Mouse (Mus musculus) forebrain, embryonic 11.5 days (tissue): ENCODE results near the gene Gm45902. TPM values are rescaled to one million over a fixed set of nuclear protein-coding genes. Genes with fewer than 3 reads are reported as not detected.

Experiments used
- ATAC-seq: fragments of 200-750 bp; cut with Nextera tagmentation; replicated peaks from 2 replicates; pipeline ENCODE4 v1.8.0; 2017; ENCODE audit warnings: moderate TSS enrichment; ENCODE audit not compliant: low FRiP score
- DNase-seq: peaks from one replicate; pipeline ENCODE4 v3.0.0-alpha.2; 2017; ENCODE audit warnings: low spot score
- H3K27ac ChIP-seq: fragments of 300-500 bp; sonication (generic); 2 replicates; pipeline ENCODE4 v1.5.1; 2014; ENCODE audit warnings: low read depth, low read length
- H3K27me3 ChIP-seq: fragments of 300-500 bp; sonication (generic); 2 replicates; pipeline ENCODE4 v1.6.1; 2014; ENCODE audit warnings: mild to moderate bottlenecking, low read length, mixed read lengths; ENCODE audit not compliant: control insufficient read depth, insufficient read depth
- H3K36me3 ChIP-seq: fragments of 300-500 bp; sonication (generic); 2 replicates; pipeline ENCODE4 v1.6.1; 2014; ENCODE audit warnings: mild to moderate bottlenecking, low read length, moderate library complexity, mixed read lengths; ENCODE audit not compliant: control insufficient read depth, insufficient read depth
- H3K4me1 ChIP-seq: fragments of 300-500 bp; sonication (generic); replicated peaks from 2 replicates; pipeline ENCODE4 v1.6.1; 2014; ENCODE audit warnings: low read length, mixed read lengths; ENCODE audit not compliant: control insufficient read depth, insufficient read depth
- H3K4me2 ChIP-seq: fragments of 300-500 bp; sonication (generic); 2 replicates; pipeline ENCODE4 v1.6.1; 2014; ENCODE audit warnings: low read depth, mild to moderate bottlenecking, low read length, moderate library complexity, mixed read lengths; ENCODE audit not compliant: severe bottlenecking
- H3K4me3 ChIP-seq: fragments of 300-500 bp; sonication (generic); 2 replicates; pipeline ENCODE4 v1.5.1; 2014; ENCODE audit warnings: low read depth, low read length
- H3K9ac ChIP-seq: fragments of 300-500 bp; sonication (generic); 2 replicates; pipeline ENCODE4 v1.6.1; 2014; ENCODE audit warnings: low read length
- H3K9me3 ChIP-seq: fragments of 300-500 bp; sonication (generic); 2 replicates; pipeline ENCODE4 v1.6.1; 2016; ENCODE audit warnings: low read length, mixed read lengths; ENCODE audit not compliant: control insufficient read depth
- WGBS: fragments of 180-500 bp; shearing (Covaris S2); extraction: QIAGEN DNeasy Blood & Tissue Kit; methylation state at CpG from one replicate; pipeline ENCODE4 v1.1.7; 2014; 5-methylcytosine and 5-hydroxymethylcytosine counted together
- polyA plus RNA-seq: library from polyadenylated mRNA; unstranded; fragments of >200 nt; fragmentation: Nextera tagmentation; extraction: Ambion mirVana; gene quantifications from 2 replicates; pipeline ENCODE4 v1.2.1, GENCODE M21; 2014

The Gm45902 gene
- polyA plus RNA-seq: 9.3 and 10.1 TPM in 2 replicates

- under 1% methylated on average over 60 of the region's 60 CpGs for WGBS
- peak within 1 kb of the TSS; percentile 79 for H3K4me3 ChIP-seq
- ATAC-seq (peak; percentile 100), DNase-seq (peak; percentile 95)
- H3K9ac ChIP-seq: peak within 1 kb of the TSS; percentile 77
- H3K27me3 ChIP-seq: no peaks in the 10 kb centered on the region
- no peaks in the 10 kb centered on the region for H3K4me1 ChIP-seq
- peak within 1 kb of the TSS; percentile 37 for H3K27ac ChIP-seq
- no peaks in the 10 kb centered on the region for H3K9me3 ChIP-seq
- H3K36me3 ChIP-seq: peaks cover 2% of the 10 kb centered on the region; the same call in 1 of the 2 replicates
- H3K4me2 ChIP-seq: peak within 1 kb of the TSS; percentile 58
These were observed at the start of gene Gm45902, which contains the start of the genes Hspa14 and Cdnf for GRCm38 (mm10) chr2:3512552-3513454. Gene Gm45902, minus strand, starts transcription at chr2:3512790. Gene Hspa14, minus strand, starts transcription at chr2:3512814. Gene Cdnf, plus strand, starts transcription at chr2:3513030.

- H3K36me3 ChIP-seq: no peaks in the 10 kb centered on the region
- H3K4me1 ChIP-seq: no peaks in the 10 kb centered on the region
- H3K9me3 ChIP-seq: no peaks in the 10 kb centered on the region
- H3K9ac ChIP-seq: no peak overlapping the region
- DNase-seq (peak; percentile 63), ATAC-seq (no peak)
- H3K27ac ChIP-seq: no peak overlapping the region
- no peaks in the 10 kb centered on the region for H3K27me3 ChIP-seq
- no peak overlapping the region for H3K4me3 ChIP-seq
- WGBS: 3% methylated on average over 4 of the region's 4 CpGs
- H3K4me2 ChIP-seq: no peak overlapping the region
These were observed 34.0 kb upstream of the Gm45902 start for GRCm38 (mm10) chr2:3546588-3546987.

- Histone ChIP-seq H3K27me3 (no peaks in the 10 kb centered on the region), H3K27ac (no peak overlapping the region), H3K4me3 (no peak overlapping the region), H3K4me2 (no peak overlapping the region), H3K9me3 (no peaks in the 10 kb centered on the region), H3K4me1 (no peaks in the 10 kb centered on the region), H3K36me3 (no peaks in the 10 kb centered on the region), H3K9ac (no peak overlapping the region)
- ATAC-seq (no peak), DNase-seq (no peak)
- 83% methylated on average over 2 of the region's 2 CpGs for WGBS
These were observed 33.5 kb upstream of the Gm45902 start for GRCm38 (mm10) chr2:3546055-3546454.

GRCm38 (mm10) chr2:3541307-3542079 is 28.9 kb upstream of the Gm45902 start:
- no peaks in the 10 kb centered on the region for H3K9me3 ChIP-seq
- no peak overlapping the region for H3K4me2 ChIP-seq
- H3K9ac ChIP-seq: no peak overlapping the region
- ATAC-seq (no peak), DNase-seq (no peak)
- no peak overlapping the region for H3K4me3 ChIP-seq
- H3K27ac ChIP-seq: no peak overlapping the region
- no peaks in the 10 kb centered on the region for H3K4me1 ChIP-seq
- WGBS: 78% methylated on average over 9 of the region's 9 CpGs
- H3K27me3 ChIP-seq: no peaks in the 10 kb centered on the region
- no peaks in the 10 kb centered on the region for H3K36me3 ChIP-seq

DNA sequence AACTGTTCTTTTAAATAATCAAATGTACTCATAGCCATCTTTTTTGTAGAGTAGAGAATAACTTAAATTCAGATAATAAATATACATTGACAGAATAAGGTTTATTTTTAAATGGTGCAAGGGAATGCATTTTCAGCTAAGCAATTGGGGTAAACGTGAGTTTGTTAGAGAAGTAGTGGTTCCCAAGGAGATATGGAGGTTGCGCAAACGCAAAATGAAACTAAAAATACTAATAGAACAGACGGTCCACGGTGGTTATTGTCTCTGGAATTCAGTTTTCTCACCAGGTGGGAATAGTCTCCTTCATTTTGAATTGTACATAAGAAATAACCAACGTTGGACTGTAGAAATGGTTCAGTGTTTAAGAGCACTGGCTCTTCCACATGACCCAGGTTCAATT is 13.7 kb upstream of the Gm45902 start:
- no peak for ATAC-seq
- 84% methylated on average over 6 of the region's 6 CpGs for WGBS
- Histone ChIP-seq H3K4me2 (no peak overlapping the region), H3K9ac (no peak overlapping the region), H3K4me3 (no peak overlapping the region), H3K9me3 (no peaks in the 10 kb centered on the region), H3K36me3 (no peaks in the 10 kb centered on the region), H3K4me1 (no peaks in the 10 kb centered on the region), H3K27me3 (no peaks in the 10 kb centered on the region), H3K27ac (no peak overlapping the region)
- no peak for DNase-seq

- WGBS: 81% methylated on average over 4 of the region's 4 CpGs
- ATAC-seq: no peak
- no peak overlapping the region for H3K4me3 ChIP-seq
- H3K9ac ChIP-seq: no peak overlapping the region
- no peaks in the 10 kb centered on the region for H3K4me1 ChIP-seq
- H3K9me3 ChIP-seq: no peaks in the 10 kb centered on the region
- no peaks in the 10 kb centered on the region for H3K27me3 ChIP-seq
- no peak overlapping the region for H3K27ac ChIP-seq
- H3K36me3 ChIP-seq: no peaks in the 10 kb centered on the region
- no peak overlapping the region for H3K4me2 ChIP-seq
- no peak for DNase-seq
These were observed 10.0 kb upstream of the Gm45902 start for GRCm38 (mm10) chr2:3522558-3522957.

DNA sequence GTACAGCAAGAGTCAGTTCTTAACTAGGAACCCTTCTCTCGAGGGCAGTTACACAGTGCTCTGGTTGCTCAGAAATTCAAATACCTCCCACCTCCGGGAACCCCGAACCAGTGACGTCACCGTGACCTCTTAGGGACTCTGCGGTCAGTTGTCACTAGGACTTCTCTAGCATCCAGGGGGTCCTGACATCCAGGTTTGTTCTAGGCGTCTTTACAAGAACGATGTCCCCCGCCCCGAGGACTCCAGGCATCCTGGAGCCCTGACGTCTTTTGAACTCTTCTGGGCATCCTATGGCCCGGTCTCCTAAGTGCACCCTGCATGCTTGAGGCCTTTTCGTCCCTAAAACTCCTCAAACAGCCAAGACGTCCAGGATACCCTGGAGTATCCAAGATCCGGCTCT is 514 bp downstream of the Gm45902 start:
- Histone ChIP-seq H3K9me3 (no peaks in the 10 kb centered on the region), H3K9ac (peak overlapping the region; percentile 77), H3K4me3 (peak overlapping the region; percentile 79), H3K4me1 (no peaks in the 10 kb centered on the region), H3K4me2 (peak overlapping the region; percentile 58), H3K27me3 (no peaks in the 10 kb centered on the region), H3K27ac (peak overlapping the region; percentile 37; the same call in 1 of the 2 replicates), H3K36me3 (peaks cover 3% of the 10 kb centered on the region; the same call in 1 of the 2 replicates)
- WGBS: under 1% methylated on average over 15 of the region's 15 CpGs
- DNase-seq: no peak
- no peak; the same call in 1 of the 2 replicates for ATAC-seq

- 94% methylated on average over 5 of the region's 5 CpGs for WGBS
- Histone ChIP-seq H3K4me2 (no peak overlapping the region), H3K9me3 (no peaks in the 10 kb centered on the region), H3K27ac (no peak overlapping the region), H3K27me3 (no peaks in the 10 kb centered on the region), H3K36me3 (peaks cover 3% of the 10 kb centered on the region; the same call in 1 of the 2 replicates), H3K9ac (no peak overlapping the region), H3K4me3 (no peak overlapping the region), H3K4me1 (no peaks in the 10 kb centered on the region)
- ATAC-seq (no peak), DNase-seq (no peak)
These were observed 11.7 kb downstream of the Gm45902 start for GRCm38 (mm10) chr2:3500886-3501285.
